Mouse (Mus musculus): ENCODE data around the gene Olfr1219. TPM values are rescaled to one million over a fixed set of nuclear protein-coding genes. Genes with fewer than 3 reads are reported as not detected.

The Olfr1219 gene
- polyA plus RNA-seq, 1 experiment: not detected

DNA sequence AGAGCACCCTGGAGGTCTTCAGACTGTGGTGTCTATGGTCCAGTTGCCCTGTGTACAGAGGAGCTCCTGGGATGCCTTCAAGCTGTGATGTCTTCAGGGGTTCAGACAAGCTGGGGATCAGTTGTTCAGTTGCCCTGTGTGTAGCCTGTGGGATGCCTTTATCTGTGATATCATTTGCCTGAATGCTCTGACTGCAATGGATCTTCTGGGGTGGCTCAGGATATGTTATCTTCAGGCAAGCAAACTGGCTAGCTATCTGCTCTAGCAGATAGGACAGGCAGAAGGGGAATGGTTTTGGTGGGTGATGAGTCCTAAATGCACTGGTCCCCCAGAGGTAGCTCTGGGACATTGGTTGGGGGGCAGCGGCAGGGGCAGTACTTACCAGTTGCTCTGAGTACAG, 10.5 kb upstream of the Olfr1219 start:
- Histone ChIP-seq H3K79me2 (ENCODE audit: control insufficient read depth, insufficient read depth) (no peaks in the 10 kb centered on the region), H3K27me3 (ENCODE audit: control insufficient read depth, insufficient read depth, insufficient read length) (no peaks in the 10 kb centered on the region), H3K4me2 (ENCODE audit: low read depth) (no peak overlapping the region), H3K36me3 (ENCODE audit: control insufficient read depth, insufficient read depth) (no peaks in the 10 kb centered on the region), H3K4me3 (no peak overlapping the region), H3ac (ENCODE audit: control insufficient read depth, insufficient read length) (no peak overlapping the region)
- TF ChIP-seq MYOD1 (IDR thresholded peaks at IDR 0.05; ENCODE audit: control insufficient read depth in 1 of 3, insufficient read length in 2 of 3, low read depth in 2 of 3): no peak
- no peak for TF ChIP-seq E2F4 (IDR thresholded peaks at IDR 0.05; ENCODE audit: insufficient read depth)
- TF ChIP-seq REST (IDR thresholded peaks at IDR 0.05; ENCODE audit: insufficient read depth, insufficient read length): no peak
- no peak for TF ChIP-seq POLR2AphosphoS2 (IDR thresholded peaks at IDR 0.05; ENCODE audit: insufficient read length, low read depth)
- TF ChIP-seq CEBPB (IDR thresholded peaks at IDR 0.05; ENCODE audit: insufficient read depth, poor library complexity, severe bottlenecking): no peak
- no peak for TF ChIP-seq TCF12 (IDR thresholded peaks at IDR 0.05; ENCODE audit: insufficient read depth, poor library complexity, severe bottlenecking)
- no peak for TF ChIP-seq POLR2A (IDR thresholded peaks at IDR 0.05; ENCODE audit: insufficient read length, low read depth)
- TF ChIP-seq MYOG (IDR thresholded peaks at IDR 0.05; ENCODE audit: control insufficient read depth in 1 of 3, insufficient read depth in 1 of 3, insufficient read length in 2 of 3, low read depth in 2 of 3): no peak
- TF ChIP-seq SRF (IDR thresholded peaks at IDR 0.05; ENCODE audit: control insufficient read depth, insufficient read length, low read depth): no peak
- no peak for TF ChIP-seq TCF3 (IDR thresholded peaks at IDR 0.05; ENCODE audit: insufficient read length, low read depth)
- TF ChIP-seq USF1 (IDR thresholded peaks at IDR 0.05; ENCODE audit: low read depth): no peak
- TF ChIP-seq MAX (IDR thresholded peaks at IDR 0.05; ENCODE audit: low read depth): no peak

DNA sequence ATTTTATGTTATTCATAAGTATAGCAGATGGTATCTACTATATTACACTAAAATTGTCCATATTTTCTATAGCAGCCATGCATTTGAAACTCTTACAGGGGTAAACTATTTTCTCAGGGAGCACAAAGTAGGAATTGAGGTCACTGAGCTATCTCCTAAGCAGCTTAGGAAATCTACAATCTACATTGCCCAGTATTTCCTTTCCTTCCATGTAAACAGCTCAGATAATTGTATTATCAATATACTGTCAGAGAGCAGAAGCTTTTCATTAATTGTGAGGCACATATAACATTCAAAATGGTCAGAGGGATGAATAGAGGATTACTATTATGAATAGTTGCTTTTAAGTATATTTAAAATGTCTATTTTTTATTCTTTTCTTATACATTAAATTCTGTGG, 1.8 kb downstream of the Olfr1219 start:
- H3K36me3 ChIP-seq (ENCODE audit: control insufficient read depth, insufficient read depth): no peaks in the 10 kb centered on the region

DNA sequence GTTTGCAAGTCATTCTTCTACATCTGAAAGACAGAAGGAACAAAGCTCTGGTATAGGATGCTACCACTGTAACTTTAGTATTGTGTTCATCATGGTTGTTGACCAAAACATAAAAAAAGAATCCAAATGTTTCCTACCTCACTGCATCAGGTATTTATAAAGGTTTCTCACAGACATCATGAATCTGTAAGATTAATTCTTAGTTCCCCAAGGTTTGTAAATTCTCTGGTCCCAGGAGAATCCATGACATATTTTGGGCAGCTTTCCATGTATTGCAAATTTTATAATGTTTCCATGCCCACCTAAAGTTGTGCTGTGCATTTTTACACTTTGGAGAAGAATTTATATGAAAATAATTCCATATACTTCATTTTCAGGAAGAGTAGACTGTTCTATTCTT, 22.2 kb downstream of the Olfr1219 start, which contains the start of gene Olfr1218:
TSS of gene Olfr1218 (minus strand) at position 101 of the 400 bp plus-strand sequence.
- no peak within 1 kb of the TSS for H3K4me3 ChIP-seq
- no peak within 1 kb of the TSS for H3K4me2 ChIP-seq (ENCODE audit: low read depth)
- H3K79me2 ChIP-seq (ENCODE audit: control insufficient read depth, insufficient read depth): no peaks in the 10 kb centered on the region
- TF ChIP-seq POLR2AphosphoS2 (IDR thresholded peaks at IDR 0.05; ENCODE audit: insufficient read length, low read depth) (no peak), SRF (IDR thresholded peaks at IDR 0.05; ENCODE audit: control insufficient read depth, insufficient read length, low read depth) (no peak), CEBPB (IDR thresholded peaks at IDR 0.05; ENCODE audit: insufficient read depth, poor library complexity, severe bottlenecking) (no peak), USF1 (IDR thresholded peaks at IDR 0.05; ENCODE audit: low read depth) (no peak)
- no peak within 1 kb of the TSS for H3ac ChIP-seq (ENCODE audit: control insufficient read depth, insufficient read length)
- no peaks in the 10 kb centered on the region for H3K36me3 ChIP-seq (ENCODE audit: control insufficient read depth, insufficient read depth)
- no peaks in the 10 kb centered on the region for H3K27me3 ChIP-seq (ENCODE audit: control insufficient read depth, insufficient read depth, insufficient read length)

More for the DNA sequence above, 1.8 kb downstream of the Olfr1219 start:
- Histone ChIP-seq H3K4me3 (no peak overlapping the region), H3K27me3 (ENCODE audit: control insufficient read depth, insufficient read depth, insufficient read length) (no peaks in the 10 kb centered on the region), H3K4me2 (ENCODE audit: low read depth) (no peak overlapping the region), H3K79me2 (ENCODE audit: control insufficient read depth, insufficient read depth) (no peaks in the 10 kb centered on the region), H3ac (ENCODE audit: control insufficient read depth, insufficient read length) (no peak overlapping the region)
- TF ChIP-seq E2F4 (IDR thresholded peaks at IDR 0.05; ENCODE audit: insufficient read depth) (no peak), TCF12 (IDR thresholded peaks at IDR 0.05; ENCODE audit: insufficient read depth, poor library complexity, severe bottlenecking) (no peak), POLR2A (IDR thresholded peaks at IDR 0.05; ENCODE audit: insufficient read length, low read depth) (no peak), POLR2AphosphoS2 (IDR thresholded peaks at IDR 0.05; ENCODE audit: insufficient read length, low read depth) (no peak), REST (IDR thresholded peaks at IDR 0.05; ENCODE audit: insufficient read depth, insufficient read length) (no peak), USF1 (IDR thresholded peaks at IDR 0.05; ENCODE audit: low read depth) (no peak), MAX (IDR thresholded peaks at IDR 0.05; ENCODE audit: low read depth) (no peak), CEBPB (IDR thresholded peaks at IDR 0.05; ENCODE audit: insufficient read depth, poor library complexity, severe bottlenecking) (no peak), SRF (IDR thresholded peaks at IDR 0.05; ENCODE audit: control insufficient read depth, insufficient read length, low read depth) (no peak), MYOG (IDR thresholded peaks at IDR 0.05; ENCODE audit: control insufficient read depth in 1 of 3, insufficient read depth in 1 of 3, insufficient read length in 2 of 3, low read depth in 2 of 3) (no peak), MYOD1 (IDR thresholded peaks at IDR 0.05; ENCODE audit: control insufficient read depth in 1 of 3, insufficient read length in 2 of 3, low read depth in 2 of 3) (no peak), TCF3 (IDR thresholded peaks at IDR 0.05; ENCODE audit: insufficient read length, low read depth) (no peak)

DNA sequence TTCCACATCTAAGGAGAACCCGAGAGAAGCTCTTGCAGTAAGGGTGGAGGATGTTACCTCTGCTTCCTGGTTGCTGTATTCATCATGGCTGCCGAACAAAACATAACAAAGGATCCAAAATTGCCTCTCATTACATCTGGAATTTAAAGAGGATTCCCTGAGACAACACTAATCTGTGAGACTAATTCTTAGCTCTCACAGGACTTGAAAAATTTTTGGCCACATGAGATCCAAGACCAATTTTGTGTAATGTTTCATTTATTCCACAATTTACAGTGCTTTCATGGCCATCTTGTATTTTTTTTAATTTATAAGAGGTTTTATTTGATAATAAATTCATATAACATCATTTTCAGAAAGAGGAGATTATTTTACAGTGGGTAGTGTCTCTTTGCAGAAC, 51.3 kb downstream of the Olfr1219 start, which contains the start of gene Olfr1217:
TSS of gene Olfr1217 (minus strand) at position 101 of the 400 bp plus-strand sequence.
- no peaks in the 10 kb centered on the region for H3K79me2 ChIP-seq (ENCODE audit: control insufficient read depth, insufficient read depth)
- no peak within 1 kb of the TSS for H3ac ChIP-seq (ENCODE audit: control insufficient read depth, insufficient read length)
- H3K36me3 ChIP-seq (ENCODE audit: control insufficient read depth, insufficient read depth): no peaks in the 10 kb centered on the region
- no peak within 1 kb of the TSS for H3K4me2 ChIP-seq (ENCODE audit: low read depth)
- no peaks in the 10 kb centered on the region for H3K27me3 ChIP-seq (ENCODE audit: control insufficient read depth, insufficient read depth, insufficient read length)
- H3K4me3 ChIP-seq: no peak within 1 kb of the TSS
- TF ChIP-seq SRF (IDR thresholded peaks at IDR 0.05; ENCODE audit: control insufficient read depth, insufficient read length, low read depth): no peak
- TF ChIP-seq TCF3 (IDR thresholded peaks at IDR 0.05; ENCODE audit: insufficient read length, low read depth): no peak
- no peak for TF ChIP-seq USF1 (IDR thresholded peaks at IDR 0.05; ENCODE audit: low read depth)
- TF ChIP-seq REST (IDR thresholded peaks at IDR 0.05; ENCODE audit: insufficient read depth, insufficient read length): no peak
- TF ChIP-seq MYOD1 (IDR thresholded peaks at IDR 0.05; ENCODE audit: control insufficient read depth in 1 of 3, insufficient read length in 2 of 3, low read depth in 2 of 3): no peak
- TF ChIP-seq CEBPB (IDR thresholded peaks at IDR 0.05; ENCODE audit: insufficient read depth, poor library complexity, severe bottlenecking): no peak
- TF ChIP-seq POLR2AphosphoS2 (IDR thresholded peaks at IDR 0.05; ENCODE audit: insufficient read length, low read depth): no peak
- TF ChIP-seq E2F4 (IDR thresholded peaks at IDR 0.05; ENCODE audit: insufficient read depth): no peak
- TF ChIP-seq TCF12 (IDR thresholded peaks at IDR 0.05; ENCODE audit: insufficient read depth, poor library complexity, severe bottlenecking): no peak
- TF ChIP-seq MYOG (IDR thresholded peaks at IDR 0.05; ENCODE audit: control insufficient read depth in 1 of 3, insufficient read depth in 1 of 3, insufficient read length in 2 of 3, low read depth in 2 of 3): no peak
- TF ChIP-seq POLR2A (IDR thresholded peaks at IDR 0.05; ENCODE audit: insufficient read length, low read depth): no peak
- no peak for TF ChIP-seq MAX (IDR thresholded peaks at IDR 0.05; ENCODE audit: low read depth)

Other genes starting within 250 kb of the Olfr1219 start
- gene Olfr1204, start 234.2 kb downstream of the Olfr1219 start, polyA plus RNA-seq (2012; fragmentation: generic; extraction: Trizol): not detected
- not detected for gene Olfr1206, start 220.3 kb downstream of the Olfr1219 start, polyA plus RNA-seq (2012; fragmentation: generic; extraction: Trizol)
- not detected for gene Olfr1208, start 181.2 kb downstream of the Olfr1219 start, polyA plus RNA-seq (2012; fragmentation: generic; extraction: Trizol)
- not detected for gene Olfr1209, start 168.4 kb downstream of the Olfr1219 start, polyA plus RNA-seq (2012; fragmentation: generic; extraction: Trizol)
- gene Olfr1211, start 145.4 kb downstream of the Olfr1219 start, polyA plus RNA-seq (2012; fragmentation: generic; extraction: Trizol): not detected
- not detected for gene Olfr1212, start 129.5 kb downstream of the Olfr1219 start, polyA plus RNA-seq (2012; fragmentation: generic; extraction: Trizol)
- not detected for gene Gm13762, start 103.2 kb downstream of the Olfr1219 start, polyA plus RNA-seq (2012; fragmentation: generic; extraction: Trizol)
- gene Olfr1214, start 90.9 kb downstream of the Olfr1219 start, polyA plus RNA-seq (2012; fragmentation: generic; extraction: Trizol): not detected
- gene Olfr1215, start 76.5 kb downstream of the Olfr1219 start, polyA plus RNA-seq (2012; fragmentation: generic; extraction: Trizol): not detected
- gene Olfr1216, start 65.2 kb downstream of the Olfr1219 start, polyA plus RNA-seq (2012; fragmentation: generic; extraction: Trizol): not detected
- gene Olfr1217, start 51.4 kb downstream of the Olfr1219 start, polyA plus RNA-seq (2012; fragmentation: generic; extraction: Trizol): not detected
- gene Olfr1218, start 22.3 kb downstream of the Olfr1219 start, polyA plus RNA-seq (2012; fragmentation: generic; extraction: Trizol): not detected
- not detected for gene Olfr1220, start 23.3 kb upstream of the Olfr1219 start, polyA plus RNA-seq (2012; fragmentation: generic; extraction: Trizol)
- not detected for gene Olfr1221, start 33.8 kb upstream of the Olfr1219 start, polyA plus RNA-seq (2012; fragmentation: generic; extraction: Trizol)
- gene Olfr1222, start 49.5 kb upstream of the Olfr1219 start, polyA plus RNA-seq (2012; fragmentation: generic; extraction: Trizol): not detected
- not detected for gene Olfr1223, start 68.0 kb upstream of the Olfr1219 start, polyA plus RNA-seq (2012; fragmentation: generic; extraction: Trizol)
- gene Olfr1224-ps1, start 80.6 kb upstream of the Olfr1219 start, polyA plus RNA-seq (2012; fragmentation: generic; extraction: Trizol): not detected
- gene Olfr1225, start 91.2 kb upstream of the Olfr1219 start, polyA plus RNA-seq (2012; fragmentation: generic; extraction: Trizol): not detected
- gene Olfr1226, start 116.5 kb upstream of the Olfr1219 start, polyA plus RNA-seq (2012; fragmentation: generic; extraction: Trizol): not detected
- not detected for gene Olfr1228, start 170.5 kb upstream of the Olfr1219 start, polyA plus RNA-seq (2012; fragmentation: generic; extraction: Trizol)
- not detected for gene Olfr1229, start 204.5 kb upstream of the Olfr1219 start, polyA plus RNA-seq (2012; fragmentation: generic; extraction: Trizol)
- not detected for gene Olfr1230, start 213.8 kb upstream of the Olfr1219 start, polyA plus RNA-seq (2012; fragmentation: generic; extraction: Trizol)
- not detected for gene Olfr1231, start 223.6 kb upstream of the Olfr1219 start, polyA plus RNA-seq (2012; fragmentation: generic; extraction: Trizol)
- not detected for gene Olfr1232, start 246.2 kb upstream of the Olfr1219 start, polyA plus RNA-seq (2012; fragmentation: generic; extraction: Trizol)

All from myocyte (in vitro differentiated cells).